Mouse (Mus musculus): ENCODE measurements at regions not wholly inside any gene's neighbourhood (a gene's known extent, or its start where the extent isn't known, plus 50 kb on each side); places are given as distances from the start of the nearest gene placed in this dataset.

DNA sequence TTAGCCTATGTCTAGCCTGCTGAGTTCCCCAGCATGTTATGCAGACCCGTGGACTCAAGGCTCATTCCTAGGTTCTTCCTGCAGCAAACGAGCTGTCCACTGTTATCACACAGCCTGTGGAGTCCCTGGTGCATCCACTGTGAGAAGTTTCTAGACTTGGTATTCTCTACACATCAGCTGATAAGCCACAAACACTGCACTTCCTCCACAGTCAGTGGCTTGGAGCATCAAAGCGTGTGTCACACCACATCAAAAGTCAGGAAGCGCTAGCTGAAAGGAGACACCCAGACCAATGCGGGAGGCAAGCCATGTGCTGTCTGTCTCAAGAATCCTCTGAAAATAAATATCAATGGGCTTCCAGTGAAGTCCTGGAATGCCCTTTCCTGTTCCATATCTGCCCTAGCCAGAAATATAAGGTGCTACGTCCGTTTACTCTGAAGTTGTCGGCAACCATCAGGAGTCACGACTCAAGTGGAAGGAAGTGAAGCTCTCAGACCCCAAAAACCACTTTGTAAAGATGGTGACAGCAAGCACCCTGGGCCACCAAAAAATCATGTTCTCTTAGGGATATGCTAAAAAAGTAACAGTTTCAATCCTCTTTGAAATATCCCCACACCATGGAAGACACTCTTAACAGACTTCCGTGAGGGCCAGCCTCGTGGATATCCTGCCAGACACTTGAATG lies 227.7 kb downstream of the Adgrl2 start:
- H3K36me3 ChIP-seq (ENCODE audit: control insufficient read depth, insufficient read depth): no peaks in the 10 kb centered on the region
- no peaks in the 10 kb centered on the region for H3K79me2 ChIP-seq (ENCODE audit: control insufficient read depth, insufficient read depth)
- H3ac ChIP-seq (ENCODE audit: control insufficient read depth, insufficient read length, low read depth): no peak overlapping the region
- no peaks in the 10 kb centered on the region for H3K79me3 ChIP-seq (ENCODE audit: low read depth)
- no peak for TF ChIP-seq FOSL1 (IDR thresholded peaks at IDR 0.05; ENCODE audit: insufficient read depth, low read length, poor library complexity, severe bottlenecking)
- no peak for TF ChIP-seq MYOG (IDR thresholded peaks at IDR 0.05; ENCODE audit: control insufficient read depth, extremely low read depth, insufficient read length)
- TF ChIP-seq CEBPB (IDR thresholded peaks at IDR 0.05; ENCODE audit: low read depth): no peak
- no peak for TF ChIP-seq MAX (IDR thresholded peaks at IDR 0.05)
- TF ChIP-seq USF1 (IDR thresholded peaks at IDR 0.05; ENCODE audit: low read depth): no peak
- no peak for TF ChIP-seq MYOD1 (IDR thresholded peaks at IDR 0.05; ENCODE audit: control insufficient read depth, insufficient read length, low read depth)
- TF ChIP-seq CTCF (IDR thresholded peaks at IDR 0.05; ENCODE audit: control insufficient read depth, insufficient read depth, insufficient read length): no peak
- no peaks in the 10 kb centered on the region for H3K27me3 ChIP-seq (ENCODE audit: control insufficient read depth, insufficient read depth, insufficient read length)
- H3K4me3 ChIP-seq (ENCODE audit: insufficient read depth, poor library complexity, severe bottlenecking): no peak overlapping the region

DNA sequence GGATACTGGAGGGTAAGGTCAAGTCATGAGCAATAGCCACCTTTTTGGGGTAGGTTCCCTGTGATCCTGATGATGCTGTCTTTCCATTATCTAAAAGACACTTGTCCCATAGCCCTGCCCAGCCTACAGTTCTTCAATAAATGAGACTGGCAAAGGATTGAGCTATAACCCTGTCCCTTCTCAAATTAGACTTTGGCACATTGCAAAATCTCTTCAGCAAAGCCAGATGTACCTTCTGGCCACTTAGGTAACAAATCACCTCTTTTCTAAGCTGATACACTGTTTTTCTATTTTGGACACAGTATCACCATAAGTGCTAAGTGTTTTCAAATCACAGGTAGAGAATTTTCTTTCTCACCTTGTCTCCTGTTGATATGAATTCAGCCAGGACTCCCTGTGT lies 228.8 kb downstream of the Adgrl2 start:
- Histone ChIP-seq H3K4me3 (ENCODE audit: insufficient read depth, poor library complexity, severe bottlenecking) (no peak overlapping the region), H3K79me3 (ENCODE audit: low read depth) (no peaks in the 10 kb centered on the region), H3ac (ENCODE audit: control insufficient read depth, insufficient read length, low read depth) (no peak overlapping the region), H3K36me3 (ENCODE audit: control insufficient read depth, insufficient read depth) (no peaks in the 10 kb centered on the region), H3K79me2 (ENCODE audit: control insufficient read depth, insufficient read depth) (no peaks in the 10 kb centered on the region), H3K27me3 (ENCODE audit: control insufficient read depth, insufficient read depth, insufficient read length) (no peaks in the 10 kb centered on the region)
- TF ChIP-seq CTCF (IDR thresholded peaks at IDR 0.05; ENCODE audit: control insufficient read depth, insufficient read depth, insufficient read length) (no peak), MAX (IDR thresholded peaks at IDR 0.05) (no peak), USF1 (IDR thresholded peaks at IDR 0.05; ENCODE audit: low read depth) (no peak), MYOG (IDR thresholded peaks at IDR 0.05; ENCODE audit: control insufficient read depth, extremely low read depth, insufficient read length) (no peak), FOSL1 (IDR thresholded peaks at IDR 0.05; ENCODE audit: insufficient read depth, low read length, poor library complexity, severe bottlenecking) (no peak), CEBPB (IDR thresholded peaks at IDR 0.05; ENCODE audit: low read depth) (no peak), MYOD1 (IDR thresholded peaks at IDR 0.05; ENCODE audit: control insufficient read depth, insufficient read length, low read depth) (no peak)

DNA sequence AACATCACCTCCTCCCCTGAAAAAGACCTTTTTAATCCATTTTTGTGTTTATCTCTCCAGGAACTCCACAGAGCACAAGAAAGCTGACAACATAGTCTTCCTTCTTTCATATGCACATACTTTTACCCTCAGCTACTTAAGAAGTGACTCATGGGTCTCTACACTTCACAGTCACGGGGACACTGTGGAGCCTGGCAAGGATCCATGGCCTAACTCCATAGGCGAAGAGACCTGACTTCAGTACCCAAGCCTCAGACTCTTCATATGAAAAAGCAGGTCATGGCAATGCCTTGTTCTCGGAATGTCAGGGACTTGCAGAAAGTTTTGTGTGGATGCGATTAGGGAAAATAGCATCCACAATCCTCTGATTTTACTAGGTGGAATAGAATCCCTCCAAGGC lies 230.9 kb downstream of the Adgrl2 start:
- Histone ChIP-seq H3K27me3 (ENCODE audit: control insufficient read depth, insufficient read depth, insufficient read length) (no peaks in the 10 kb centered on the region), H3K79me2 (ENCODE audit: control insufficient read depth, insufficient read depth) (no peaks in the 10 kb centered on the region), H3K79me3 (ENCODE audit: low read depth) (no peaks in the 10 kb centered on the region), H3ac (ENCODE audit: control insufficient read depth, insufficient read length, low read depth) (no peak overlapping the region), H3K36me3 (ENCODE audit: control insufficient read depth, insufficient read depth) (no peaks in the 10 kb centered on the region), H3K4me3 (ENCODE audit: insufficient read depth, poor library complexity, severe bottlenecking) (no peak overlapping the region)
- TF ChIP-seq FOSL1 (IDR thresholded peaks at IDR 0.05; ENCODE audit: insufficient read depth, low read length, poor library complexity, severe bottlenecking): no peak
- TF ChIP-seq MYOD1 (IDR thresholded peaks at IDR 0.05; ENCODE audit: control insufficient read depth, insufficient read length, low read depth): no peak
- no peak for TF ChIP-seq CEBPB (IDR thresholded peaks at IDR 0.05; ENCODE audit: low read depth)
- TF ChIP-seq MYOG (IDR thresholded peaks at IDR 0.05; ENCODE audit: control insufficient read depth, extremely low read depth, insufficient read length): no peak
- no peak for TF ChIP-seq CTCF (IDR thresholded peaks at IDR 0.05; ENCODE audit: control insufficient read depth, insufficient read depth, insufficient read length)
- no peak for TF ChIP-seq USF1 (IDR thresholded peaks at IDR 0.05; ENCODE audit: low read depth)
- no peak for TF ChIP-seq MAX (IDR thresholded peaks at IDR 0.05)

DNA sequence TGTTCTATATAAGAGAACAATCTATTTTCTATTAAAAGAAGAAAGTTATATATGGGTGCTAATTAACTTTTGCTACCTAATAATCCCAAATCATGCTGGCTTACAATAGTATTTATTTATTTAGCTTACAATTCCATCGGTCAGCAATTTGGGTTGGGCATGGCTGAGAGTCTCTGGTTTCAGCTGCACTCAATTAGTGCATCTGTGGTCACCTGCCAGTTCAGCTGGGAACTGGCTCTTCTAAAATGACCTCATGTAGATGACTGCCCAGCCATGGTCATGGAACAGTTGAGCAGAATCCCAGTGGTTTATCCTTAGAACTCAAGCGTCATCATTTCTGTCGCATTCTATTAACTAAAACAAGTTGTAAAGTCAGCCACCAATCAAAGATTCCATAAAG lies 244.1 kb downstream of the Adgrl2 start:
- H3K27me3 ChIP-seq (ENCODE audit: control insufficient read depth, insufficient read depth, insufficient read length): no peaks in the 10 kb centered on the region
- H3ac ChIP-seq (ENCODE audit: control insufficient read depth, insufficient read length, low read depth): no peak overlapping the region
- no peaks in the 10 kb centered on the region for H3K79me2 ChIP-seq (ENCODE audit: control insufficient read depth, insufficient read depth)
- H3K4me3 ChIP-seq (ENCODE audit: insufficient read depth, poor library complexity, severe bottlenecking): no peak overlapping the region
- H3K79me3 ChIP-seq (ENCODE audit: low read depth): no peaks in the 10 kb centered on the region
- H3K36me3 ChIP-seq (ENCODE audit: control insufficient read depth, insufficient read depth): no peaks in the 10 kb centered on the region
- no peak for TF ChIP-seq CEBPB (IDR thresholded peaks at IDR 0.05; ENCODE audit: low read depth)
- no peak for TF ChIP-seq MYOG (IDR thresholded peaks at IDR 0.05; ENCODE audit: control insufficient read depth, extremely low read depth, insufficient read length)
- no peak for TF ChIP-seq MYOD1 (IDR thresholded peaks at IDR 0.05; ENCODE audit: control insufficient read depth, insufficient read length, low read depth)
- no peak for TF ChIP-seq USF1 (IDR thresholded peaks at IDR 0.05; ENCODE audit: low read depth)
- TF ChIP-seq FOSL1 (IDR thresholded peaks at IDR 0.05; ENCODE audit: insufficient read depth, low read length, poor library complexity, severe bottlenecking): no peak
- no peak for TF ChIP-seq CTCF (IDR thresholded peaks at IDR 0.05; ENCODE audit: control insufficient read depth, insufficient read depth, insufficient read length)
- no peak for TF ChIP-seq MAX (IDR thresholded peaks at IDR 0.05)

DNA sequence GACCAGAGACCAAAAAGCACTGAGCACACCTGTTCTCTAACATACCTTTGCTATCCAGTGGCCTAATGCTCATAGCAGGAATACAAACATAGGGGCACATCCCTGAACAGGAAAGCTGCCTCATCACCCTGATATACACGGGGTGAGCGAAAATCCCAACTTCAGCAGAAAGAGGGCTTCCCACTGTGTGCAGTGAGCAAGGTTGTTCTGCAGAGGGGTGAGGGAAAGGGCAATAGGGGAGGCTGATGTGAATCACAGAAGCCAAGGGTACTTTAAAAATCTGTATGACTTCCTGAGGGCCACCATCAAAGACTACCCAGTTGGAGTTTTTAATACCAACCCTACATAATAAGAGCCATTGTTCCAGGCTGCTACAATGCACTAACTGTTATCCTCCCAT lies 245.7 kb downstream of the Adgrl2 start:
- Histone ChIP-seq H3ac (ENCODE audit: control insufficient read depth, insufficient read length, low read depth) (no peak overlapping the region), H3K27me3 (ENCODE audit: control insufficient read depth, insufficient read depth, insufficient read length) (no peaks in the 10 kb centered on the region), H3K36me3 (ENCODE audit: control insufficient read depth, insufficient read depth) (no peaks in the 10 kb centered on the region), H3K4me3 (ENCODE audit: insufficient read depth, poor library complexity, severe bottlenecking) (no peak overlapping the region), H3K79me3 (ENCODE audit: low read depth) (no peaks in the 10 kb centered on the region), H3K79me2 (ENCODE audit: control insufficient read depth, insufficient read depth) (no peaks in the 10 kb centered on the region)
- TF ChIP-seq MYOD1 (IDR thresholded peaks at IDR 0.05; ENCODE audit: control insufficient read depth, insufficient read length, low read depth) (no peak), CTCF (IDR thresholded peaks at IDR 0.05; ENCODE audit: control insufficient read depth, insufficient read depth, insufficient read length) (no peak), MYOG (IDR thresholded peaks at IDR 0.05; ENCODE audit: control insufficient read depth, extremely low read depth, insufficient read length) (no peak)
